Mouse (Mus musculus): Measurements from ENCODE around the gene Rbm12.

Gene Rbm12

GRCm38 (mm10) chr2:156079183-156079560, 32.6 kb downstream of the Rbm12 start:
- no peak for DNase-seq

DNA sequence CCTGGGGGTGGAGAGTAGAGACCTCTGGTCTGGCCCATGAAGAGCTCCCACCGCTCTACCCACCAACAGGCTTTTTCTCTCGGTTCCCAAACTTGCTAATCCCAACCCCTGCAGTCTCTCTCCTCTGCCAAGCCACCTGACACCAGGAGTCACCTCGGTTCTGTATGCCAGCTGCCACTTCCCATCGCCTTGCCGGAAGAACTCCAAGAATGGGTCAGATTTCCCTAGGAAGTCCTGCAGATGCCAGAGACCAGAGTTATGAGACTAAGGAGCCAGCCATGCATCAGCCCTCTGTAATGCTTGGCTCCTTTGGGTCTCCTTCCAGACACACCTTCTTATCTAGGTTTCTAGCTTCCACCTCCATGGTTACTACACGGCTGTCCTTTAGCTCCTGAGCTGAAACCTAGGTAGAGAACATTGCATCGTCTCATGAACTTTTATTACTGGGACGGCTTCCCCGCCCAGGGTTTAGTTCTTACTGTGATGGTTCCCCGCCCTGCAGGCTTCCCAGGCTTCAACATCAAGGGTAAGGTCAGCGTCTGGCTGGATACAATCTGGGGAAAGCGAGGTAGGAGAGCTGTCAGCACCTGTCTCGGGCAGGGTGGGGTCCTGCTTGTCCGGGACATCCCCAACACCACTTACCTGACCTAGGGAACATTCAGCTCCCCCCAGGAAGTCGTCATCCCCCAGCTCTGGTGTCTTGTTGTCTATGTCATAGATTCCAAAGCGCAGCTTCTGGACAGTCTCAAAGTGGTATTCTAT, 33.2 kb downstream of the Rbm12 start:
- no peak for DNase-seq

GRCm38 (mm10) chr2:156077461-156077860, 34.3 kb downstream of the Rbm12 start:
- DNase-seq: no peak

- DNase-seq: no peak
Measured at GRCm38 (mm10) chr2:156073725-156074124, 38.1 kb downstream of the Rbm12 start.

DNA sequence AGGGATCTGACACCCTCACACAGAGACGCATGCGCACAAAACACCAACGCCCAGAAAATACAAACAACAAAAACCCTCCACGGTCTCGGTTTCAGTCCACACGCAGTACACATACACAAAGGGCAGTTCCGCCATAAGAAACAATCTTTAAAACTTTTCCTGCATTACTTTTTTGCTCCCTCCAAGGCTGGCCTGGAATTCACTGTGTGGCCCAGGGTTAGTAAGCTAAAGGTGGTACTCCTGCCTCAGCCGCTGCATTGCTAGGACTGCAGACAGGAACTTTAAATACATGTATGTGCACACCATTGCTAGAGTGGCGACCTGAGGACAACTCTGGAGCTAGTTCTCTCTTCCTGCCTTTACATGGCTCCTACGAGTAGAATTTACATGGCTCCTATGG, 40.5 kb downstream of the Rbm12 start:
- DNase-seq: no peak

GRCm38 (mm10) chr2:156067916-156068315, 43.9 kb downstream of the Rbm12 start:
- DNase-seq: no peak

DNA sequence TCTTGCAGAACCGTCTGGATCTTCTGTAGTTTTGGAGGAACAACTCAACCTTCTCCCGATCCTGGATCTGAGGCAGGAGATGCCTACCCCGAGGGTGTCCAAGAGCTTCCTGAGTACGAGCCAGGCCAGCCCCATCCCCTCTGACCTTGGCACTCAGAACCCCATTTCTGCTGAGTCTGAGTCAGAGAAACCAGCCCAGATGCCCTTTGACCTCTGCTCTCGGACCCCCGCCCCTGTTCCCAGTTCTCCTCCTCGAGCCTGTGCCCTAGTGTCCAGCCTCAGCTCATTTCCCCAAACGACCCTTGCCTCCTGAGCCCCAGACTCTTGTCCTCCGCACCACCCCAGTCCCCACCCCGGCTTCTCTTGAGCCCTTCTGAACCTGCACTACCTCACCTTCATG, 45.7 kb downstream of the Rbm12 start:
- DNase-seq: no peak

GRCm38 (mm10) chr2:156065099-156066041, 46.4 kb downstream of the Rbm12 start, which contains the start of gene Spag4:
Gene Spag4, plus strand, starts transcription at chr2:156065175.
- DNase-seq: peak; percentile 92

DNA sequence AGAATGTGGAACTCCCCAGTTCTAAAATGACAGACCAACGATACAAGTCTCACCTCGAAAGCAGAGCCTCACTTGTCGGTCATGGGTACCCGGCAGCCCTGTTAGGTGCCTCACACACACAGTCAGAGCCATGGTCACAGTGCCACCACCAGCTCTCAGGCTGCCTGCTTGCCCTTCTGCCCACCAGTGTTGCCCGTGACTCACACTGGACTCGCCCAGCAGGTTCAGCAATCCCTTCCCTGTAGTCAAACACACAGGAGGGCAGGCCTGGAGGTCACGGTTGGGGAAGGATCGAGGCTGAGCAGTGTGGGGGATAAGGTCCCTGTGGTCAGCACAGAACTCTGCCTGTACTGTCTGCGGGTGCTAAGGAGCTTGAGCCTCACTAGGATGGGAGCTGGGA, 59.0 kb downstream of the Rbm12 start, which contains the start of gene Fer1l4:
Gene Fer1l4, minus strand, starts transcription at position 132 of the 400 bp plus-strand sequence.
- DNase-seq: no peak

GRCm38 (mm10) chr2:156047929-156048328, 63.8 kb downstream of the Rbm12 start:
- peak; percentile 21 to 29 for DNase-seq

- no peak for DNase-seq
Measured at GRCm38 (mm10) chr2:156042903-156043302, 68.9 kb downstream of the Rbm12 start.
